Mouse (Mus musculus): ENCODE data around the gene Pgbd5. TPM values are rescaled to one million over a fixed set of nuclear protein-coding genes. Genes with fewer than 3 reads are reported as not detected.

Gene Pgbd5
- total RNA-seq, 2 experiments from 2014 or later, result 3.5 to 4.5 TPM

GRCm38 (mm10) chr8:124392271-124393012 is 47.0 kb downstream of the Pgbd5 start:
- DNase-seq, result no peak

GRCm38 (mm10) chr8:124391191-124391590 is 48.3 kb downstream of the Pgbd5 start:
- DNase-seq, result no peak

- DNase-seq, result no peak
These were observed 50.0 kb downstream of the Pgbd5 start for GRCm38 (mm10) chr8:124389495-124389894.

- DNase-seq, result peak; percentile 67
These were observed 53.1 kb downstream of the Pgbd5 start for GRCm38 (mm10) chr8:124386225-124386899.

GRCm38 (mm10) chr8:124384336-124384735 is 55.1 kb downstream of the Pgbd5 start:
- DNase-seq, result no peak

GRCm38 (mm10) chr8:124382235-124382634 is 57.2 kb downstream of the Pgbd5 start:
- DNase-seq, result no peak

GRCm38 (mm10) chr8:124379289-124379688 is 60.2 kb downstream of the Pgbd5 start:
- DNase-seq, result peak in 1 of 2 experiments; percentile 45

DNA sequence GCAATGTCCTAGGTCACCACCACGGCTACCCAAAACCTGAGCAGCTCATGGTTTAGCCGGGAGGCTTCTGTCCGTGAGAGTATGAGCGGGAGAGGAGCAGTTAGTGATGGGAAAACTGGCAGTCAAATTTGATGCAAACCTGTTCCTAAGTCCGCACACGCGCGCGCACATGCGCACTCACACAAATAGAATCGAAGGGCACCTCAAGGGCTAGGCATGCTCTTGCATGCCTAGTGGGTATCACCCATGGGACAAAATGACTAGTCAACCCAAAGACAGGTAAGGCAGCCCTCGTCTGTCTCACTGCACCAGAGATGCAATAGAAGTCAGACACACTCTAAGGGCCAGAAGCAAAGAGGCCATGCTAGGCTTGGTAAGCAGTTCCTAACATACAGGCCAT is 63.1 kb downstream of the Pgbd5 start:
- no peak for DNase-seq

GRCm38 (mm10) chr8:124375727-124376126 is 63.7 kb downstream of the Pgbd5 start:
- DNase-seq, result no peak

- peak; percentile 39 to 41 for DNase-seq
These were observed 64.3 kb downstream of the Pgbd5 start for GRCm38 (mm10) chr8:124375168-124375567.

GRCm38 (mm10) chr8:124373753-124374152 is 65.7 kb downstream of the Pgbd5 start:
- no peak for DNase-seq

DNA sequence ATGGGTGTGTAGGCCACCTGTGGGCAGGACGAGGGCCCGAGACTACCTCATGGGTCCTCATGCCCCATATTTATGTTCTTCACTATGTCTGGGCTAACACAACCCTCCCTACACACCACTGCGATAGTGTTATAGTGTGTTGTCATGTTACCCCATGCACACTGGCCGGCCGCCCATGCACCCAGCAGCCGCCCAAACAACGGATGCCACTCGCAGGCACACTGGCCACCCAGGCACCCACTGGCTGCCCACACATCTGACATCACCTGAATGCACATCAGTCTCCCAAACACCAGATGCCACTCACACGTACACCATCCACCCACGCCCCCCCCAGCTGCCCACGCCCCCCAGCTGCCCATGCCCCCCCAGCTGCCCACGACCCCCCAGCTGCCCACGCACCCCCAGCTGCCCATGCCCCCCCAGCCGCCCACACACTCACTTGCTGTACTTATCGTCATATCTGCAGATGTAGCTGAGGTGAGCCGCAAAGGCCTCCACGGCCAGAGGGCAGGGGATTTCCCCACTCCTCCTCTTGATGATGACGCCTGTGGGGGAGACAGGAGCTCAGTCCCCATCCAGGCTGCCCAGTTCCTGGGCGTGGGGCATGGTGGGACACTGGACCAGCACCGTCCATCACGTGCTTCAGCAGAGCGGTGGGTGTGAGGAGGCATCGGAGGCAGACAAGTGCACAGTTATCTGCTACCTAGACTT is 67.9 kb downstream of the Pgbd5 start:
- no peak for DNase-seq

DNA sequence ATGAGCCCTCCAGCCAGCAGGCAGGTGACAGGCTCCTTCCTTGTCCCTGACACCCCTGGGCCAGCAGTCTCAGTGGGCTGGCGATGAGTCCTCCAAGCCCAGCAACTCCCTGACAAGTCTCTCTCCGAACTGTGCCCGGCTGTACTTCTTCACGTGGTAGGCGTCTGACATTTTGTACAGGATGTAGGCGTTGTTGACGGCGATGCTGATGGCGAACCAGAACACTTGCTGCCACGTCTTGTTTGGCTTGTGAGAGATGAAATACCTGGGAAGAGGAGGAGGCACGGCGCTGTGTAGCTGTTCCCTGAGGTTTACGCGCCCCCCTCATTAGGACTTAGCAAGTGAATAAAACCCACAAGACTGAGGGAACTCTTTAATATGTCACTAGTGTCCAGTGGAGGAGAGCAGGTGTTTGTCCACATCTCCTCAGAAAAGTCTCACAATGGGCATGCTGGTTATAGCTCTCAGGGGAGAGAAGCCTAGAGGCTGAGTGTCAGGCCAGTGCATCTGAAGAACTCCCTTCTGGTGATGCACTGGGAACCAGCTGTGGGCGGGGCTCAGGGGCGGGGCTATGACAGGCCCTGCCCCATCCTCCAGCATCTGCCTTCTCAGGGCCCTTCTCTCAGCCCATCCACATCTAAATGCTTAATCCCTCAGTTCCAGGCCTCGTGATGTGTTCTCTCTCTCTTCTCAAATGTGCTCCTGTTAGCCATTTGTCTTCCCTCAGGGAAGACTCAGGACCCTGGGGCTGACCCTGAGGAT is 68.9 kb downstream of the Pgbd5 start:
- no peak for DNase-seq

DNA sequence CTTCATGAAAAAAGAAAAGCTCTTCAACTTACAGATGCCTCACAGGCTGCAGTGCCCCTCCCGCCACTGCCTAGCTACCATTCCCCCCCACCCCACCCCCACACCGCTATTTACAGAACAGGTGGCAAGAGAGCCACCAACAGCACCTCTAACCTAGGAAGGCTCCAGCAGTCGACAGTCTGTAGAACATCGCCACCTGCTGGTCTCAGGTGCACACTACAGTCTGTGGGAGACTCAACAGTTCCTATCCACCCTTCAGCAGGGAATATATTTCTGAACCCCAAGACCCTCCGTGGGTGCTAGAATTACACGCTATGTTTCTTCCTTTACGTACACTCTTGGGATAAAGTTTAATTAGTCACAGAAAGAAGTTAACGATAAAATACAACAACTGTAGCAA is 71.2 kb downstream of the Pgbd5 start:
- peak; percentile 70 to 73 for DNase-seq

DNA sequence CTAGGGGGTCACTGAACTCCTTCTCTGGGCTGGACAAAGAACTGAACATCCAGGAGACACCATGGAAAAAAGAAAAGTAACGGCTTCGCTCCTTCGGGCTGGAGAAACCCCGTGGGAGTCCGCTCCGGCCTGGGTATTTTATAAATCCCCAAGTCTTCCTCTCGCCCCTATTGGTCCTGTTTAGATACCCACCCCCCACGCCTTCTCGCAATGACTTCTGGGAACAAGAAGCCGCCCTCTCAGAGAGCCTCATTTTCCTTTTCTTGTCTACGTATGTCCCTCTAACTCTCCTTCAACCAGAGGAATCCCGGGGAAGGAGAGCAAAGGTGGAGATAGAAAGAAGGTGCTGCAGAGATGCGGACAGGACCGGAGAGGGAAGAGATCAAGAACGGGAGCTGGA is 76.1 kb downstream of the Pgbd5 start:
- no peak for DNase-seq

- DNase-seq, result no peak
These were observed 76.9 kb downstream of the Pgbd5 start for GRCm38 (mm10) chr8:124362589-124362988.

GRCm38 (mm10) chr8:124361773-124362427 is 77.6 kb downstream of the Pgbd5 start:
- no peak for DNase-seq

GRCm38 (mm10) chr8:124360911-124361310 is 78.5 kb downstream of the Pgbd5 start:
- no peak for DNase-seq

DNA sequence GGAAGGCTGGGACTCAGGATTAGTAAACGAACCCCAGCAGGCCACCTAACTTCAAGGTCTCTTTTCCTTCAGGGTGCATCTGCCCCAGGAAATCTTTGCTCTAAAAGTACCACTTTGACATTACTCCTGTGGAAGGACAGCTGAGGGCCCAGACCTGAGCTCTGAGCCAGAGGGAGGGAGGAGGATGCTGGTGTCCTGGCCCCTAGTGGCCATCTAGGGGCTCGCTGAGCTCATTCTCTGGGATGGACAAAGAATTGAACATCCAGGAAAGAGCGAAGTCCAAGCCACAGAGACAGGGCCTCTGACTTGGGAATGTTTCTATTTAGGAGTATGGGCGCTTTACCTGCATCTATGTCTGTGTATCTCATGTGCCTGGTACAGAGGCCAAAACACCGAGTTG is 87.8 kb downstream of the Pgbd5 start:
- no peak for DNase-seq

- peak; percentile 85 to 88 for DNase-seq
These were observed 89.8 kb downstream of the Pgbd5 start for GRCm38 (mm10) chr8:124349663-124350062.

GRCm38 (mm10) chr8:124348087-124348486 is 91.4 kb downstream of the Pgbd5 start:
- no peak for DNase-seq
